Mouse (Mus musculus) thymus, postnatal 14 days (tissue): ENCODE data around the gene Nap1l4.

Experiments
- DNase-seq: peaks from one replicate; pipeline ENCODE4 v3.0.0; 2021

The Nap1l4 gene

GRCm38 (mm10) chr7:143513763-143514415 lies 35.0 kb downstream of the Nap1l4 start:
- no peak for DNase-seq

GRCm38 (mm10) chr7:143511335-143511712 lies 37.6 kb downstream of the Nap1l4 start:
- no peak for DNase-seq

- DNase-seq: no peak
These were observed 38.1 kb downstream of the Nap1l4 start for GRCm38 (mm10) chr7:143510593-143511334.

GRCm38 (mm10) chr7:143509566-143509965 lies 39.3 kb downstream of the Nap1l4 start:
- DNase-seq: no peak

DNA sequence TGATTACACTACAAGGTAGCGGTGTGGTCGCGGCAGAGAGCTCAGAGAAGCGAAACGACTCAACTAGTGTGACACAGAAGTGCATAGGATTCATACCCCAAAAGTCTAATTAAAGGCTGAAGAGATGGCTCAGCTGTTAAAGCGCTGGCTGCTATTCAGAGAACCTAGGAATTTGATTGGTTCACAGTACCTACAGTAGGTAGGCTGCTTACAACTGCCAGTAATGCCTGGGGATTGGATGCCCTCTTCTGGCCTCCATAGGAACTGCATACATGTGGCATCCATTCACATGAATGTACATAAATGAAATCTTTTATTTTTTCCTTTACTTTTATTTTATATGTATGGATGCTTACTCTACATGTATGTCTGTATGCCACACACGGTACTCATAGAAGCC lies 42.2 kb downstream of the Nap1l4 start:
- peak; percentile 74 for DNase-seq

DNA sequence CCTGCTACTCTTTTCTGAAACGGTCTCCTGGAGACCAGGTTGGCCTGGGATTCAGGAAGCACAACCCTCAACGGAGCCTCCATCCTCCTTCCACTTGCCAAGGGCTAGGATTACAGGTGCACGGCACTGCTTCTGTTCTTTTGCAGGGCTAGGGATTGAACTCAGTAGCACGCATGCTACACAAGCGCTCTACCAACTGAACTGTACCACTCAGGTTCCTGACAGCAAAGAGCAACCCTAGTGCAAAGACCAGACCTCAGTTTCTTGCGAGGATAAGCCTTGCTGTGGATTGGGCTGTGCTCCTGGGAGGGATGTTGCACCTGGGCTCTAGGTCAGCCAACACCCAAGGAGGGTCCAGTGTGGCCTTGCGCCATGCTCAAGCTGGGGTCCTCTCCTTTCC lies 42.6 kb downstream of the Nap1l4 start:
- DNase-seq: no peak

DNA sequence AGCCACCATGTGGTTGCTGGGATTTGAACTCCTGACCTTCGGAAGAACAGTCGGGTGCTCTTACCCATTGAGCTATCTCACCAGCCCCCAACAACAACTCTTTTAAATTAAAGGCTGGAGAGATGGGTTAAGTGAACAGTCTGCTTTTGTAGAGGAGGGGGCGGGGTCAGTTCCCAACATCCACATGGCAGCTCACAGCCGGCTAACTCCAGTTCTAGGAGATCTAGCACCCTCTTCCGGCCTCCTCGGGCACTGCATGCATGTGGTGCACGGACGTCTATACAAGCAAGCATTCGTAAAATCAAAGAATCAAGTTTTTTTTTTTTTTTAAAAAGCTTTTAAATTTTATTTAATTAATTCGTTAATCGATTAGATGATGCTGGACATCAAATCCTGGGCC lies 43.1 kb downstream of the Nap1l4 start:
- DNase-seq: peak; percentile 87

DNA sequence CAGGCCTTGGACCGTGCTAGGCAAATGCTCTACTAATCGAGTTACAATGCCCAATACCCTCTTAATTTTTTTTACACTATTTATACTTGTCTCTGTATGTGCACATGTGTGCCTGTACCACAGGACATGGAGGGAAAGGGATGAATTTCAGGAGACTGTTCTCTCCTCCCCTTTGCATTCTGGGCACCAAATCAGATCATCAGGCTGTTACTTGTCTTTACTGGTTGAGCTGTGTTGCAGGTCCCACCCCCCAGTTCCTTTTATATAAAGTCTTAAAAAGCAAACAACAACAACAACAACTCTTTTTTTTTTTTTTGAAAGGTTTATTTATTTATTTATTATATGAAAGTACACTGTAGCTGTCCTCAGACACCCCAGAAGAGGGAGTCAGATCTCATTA lies 43.5 kb downstream of the Nap1l4 start:
- DNase-seq: no peak

GRCm38 (mm10) chr7:143503926-143504325 lies 45.0 kb downstream of the Nap1l4 start:
- no peak for DNase-seq

GRCm38 (mm10) chr7:143502418-143503200 lies 46.3 kb downstream of the Nap1l4 start, which contains the start of gene Phlda2:
Phlda2 (minus strand) TSS chr7:143503150.
- DNase-seq: peak; percentile 13

DNA sequence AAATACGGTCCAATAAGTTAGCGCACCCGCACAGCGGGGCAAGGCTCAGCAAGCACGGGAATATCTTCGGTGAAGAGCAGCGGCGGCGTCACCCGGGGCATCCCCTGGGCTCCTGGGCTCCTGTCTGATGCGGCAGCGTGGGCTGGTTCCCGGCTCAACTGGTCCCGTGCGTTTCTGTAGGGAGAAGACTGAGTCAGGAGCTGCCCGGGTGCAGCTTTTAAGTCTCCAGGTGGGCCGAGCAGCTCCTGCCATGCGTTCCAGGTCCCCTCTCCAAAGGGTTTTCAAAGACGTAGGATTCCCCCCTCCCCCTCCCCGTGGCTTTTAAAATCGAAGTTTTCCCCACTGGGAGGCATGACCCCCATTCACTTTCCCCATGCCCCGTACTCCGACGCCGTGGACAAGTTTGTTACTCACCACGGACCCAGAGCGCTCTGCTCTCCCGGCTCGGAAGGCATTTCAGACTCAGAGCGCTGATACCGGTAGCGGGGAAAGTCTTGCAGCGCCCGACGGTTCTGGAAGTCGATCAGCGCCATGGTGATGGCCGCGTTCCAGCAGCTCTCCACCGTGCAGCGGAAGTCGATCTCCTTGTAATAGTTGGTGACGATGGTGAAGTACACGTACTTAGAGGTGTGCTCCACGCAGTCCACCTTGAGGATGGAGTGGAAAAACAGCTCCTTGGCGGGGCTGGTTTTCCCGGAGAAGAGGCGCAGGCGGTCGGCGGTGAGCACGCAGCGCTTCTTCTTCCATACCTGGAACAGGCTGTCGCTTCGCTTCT lies 47.1 kb downstream of the Nap1l4 start:
- peak; percentile 16 for DNase-seq

DNA sequence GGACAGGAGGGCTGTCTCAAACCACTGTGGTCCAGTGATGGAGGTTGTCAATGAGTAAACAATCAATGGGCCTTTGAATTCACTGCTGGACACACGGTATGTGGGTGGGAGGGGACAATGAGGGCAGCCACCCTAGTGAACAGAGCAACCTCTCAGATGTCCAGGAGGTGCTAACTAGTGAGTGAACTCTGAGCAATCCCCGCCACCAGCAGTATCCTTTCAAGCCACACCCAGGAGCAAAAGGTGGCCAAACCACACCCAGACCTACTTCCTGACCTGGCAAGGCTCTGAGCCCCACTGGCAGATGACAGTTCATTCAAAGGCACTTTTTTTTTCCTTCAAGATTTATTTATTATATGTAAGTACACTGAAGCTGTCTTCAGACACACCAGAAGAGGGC lies 48.0 kb downstream of the Nap1l4 start:
- DNase-seq: no peak

DNA sequence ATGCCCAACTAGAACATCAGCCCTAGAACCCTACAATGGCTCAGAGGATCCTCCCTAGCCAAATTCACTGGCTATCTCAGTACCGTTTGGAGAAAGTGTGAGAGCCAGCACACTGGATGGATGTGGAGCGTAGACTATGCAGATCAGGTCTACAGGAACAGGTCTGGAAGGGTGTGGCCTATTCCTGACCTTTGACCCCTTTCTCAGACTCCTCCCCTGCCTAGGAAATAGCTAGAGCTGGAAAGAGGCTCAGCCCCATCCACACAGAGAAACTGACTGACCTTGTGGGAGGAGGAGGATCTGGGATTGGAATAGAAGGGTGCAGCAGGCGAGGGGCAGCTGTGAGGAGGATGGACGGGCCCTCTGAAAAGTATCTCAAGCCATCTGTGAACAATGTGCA lies 50.3 kb downstream of the Nap1l4 start:
- no peak for DNase-seq

DNA sequence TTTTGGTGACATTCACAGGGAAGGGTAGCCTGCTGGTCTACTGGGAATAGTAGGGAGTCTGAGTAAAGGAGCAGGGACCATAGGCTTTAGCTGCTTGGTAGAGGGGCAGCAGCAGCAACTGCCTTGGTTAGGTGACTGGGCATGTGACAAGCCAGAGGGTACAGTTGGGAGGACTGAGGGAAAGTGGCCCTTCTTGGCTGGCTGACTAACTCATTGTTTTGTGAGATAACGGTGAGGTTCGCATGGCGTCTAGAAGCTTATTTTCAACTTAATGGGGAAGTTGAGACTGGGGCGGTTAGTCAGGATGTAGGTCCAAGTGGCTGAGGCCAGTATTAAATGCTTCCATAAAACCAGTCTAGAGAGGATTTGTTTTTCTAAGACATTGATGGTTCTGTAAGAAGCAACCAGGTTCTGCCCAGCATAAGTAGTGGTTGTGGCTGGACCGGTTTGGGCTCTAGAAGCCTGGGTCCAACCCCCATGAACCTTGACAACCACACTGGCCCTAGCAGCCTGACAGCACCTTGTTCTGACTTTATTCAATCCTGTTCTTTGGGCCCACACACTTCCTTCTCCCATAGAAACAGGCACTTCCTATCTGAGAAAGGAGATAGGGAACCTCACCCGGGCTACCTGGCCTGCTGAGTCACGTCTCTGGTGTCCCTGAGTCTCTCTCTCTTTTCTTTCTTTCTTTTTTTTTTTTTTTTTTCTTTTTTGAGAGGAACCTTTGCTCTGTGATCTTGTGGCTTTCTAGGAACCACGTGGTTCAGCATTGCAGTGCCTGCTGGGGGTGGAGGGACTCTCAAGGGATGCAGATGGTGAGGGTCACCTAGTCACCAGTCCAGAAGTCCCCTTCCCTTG lies 53.6 kb downstream of the Nap1l4 start:
- no peak for DNase-seq

GRCm38 (mm10) chr7:143493616-143494126 lies 55.2 kb downstream of the Nap1l4 start:
- DNase-seq: no peak

DNA sequence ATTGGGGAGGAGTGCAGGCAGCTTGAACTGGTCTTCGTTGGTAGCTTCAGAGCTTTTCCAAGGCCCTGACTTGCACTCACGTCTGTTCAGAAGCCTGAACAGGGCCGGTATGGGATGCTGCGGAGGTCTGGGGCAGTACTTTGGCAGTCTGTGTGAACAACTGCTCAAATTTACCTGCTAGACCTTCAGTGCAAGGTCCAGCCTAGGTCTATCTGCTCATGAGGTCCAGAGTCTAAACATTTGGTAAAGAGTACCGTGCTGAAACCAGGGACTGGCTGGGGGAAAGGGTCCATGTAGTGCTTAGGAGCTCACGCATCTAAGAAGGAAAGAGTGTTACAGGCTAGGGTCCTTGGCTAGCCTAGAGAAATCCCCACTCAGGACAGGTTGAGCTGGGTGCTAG lies 59.2 kb downstream of the Nap1l4 start:
- DNase-seq: no peak

DNA sequence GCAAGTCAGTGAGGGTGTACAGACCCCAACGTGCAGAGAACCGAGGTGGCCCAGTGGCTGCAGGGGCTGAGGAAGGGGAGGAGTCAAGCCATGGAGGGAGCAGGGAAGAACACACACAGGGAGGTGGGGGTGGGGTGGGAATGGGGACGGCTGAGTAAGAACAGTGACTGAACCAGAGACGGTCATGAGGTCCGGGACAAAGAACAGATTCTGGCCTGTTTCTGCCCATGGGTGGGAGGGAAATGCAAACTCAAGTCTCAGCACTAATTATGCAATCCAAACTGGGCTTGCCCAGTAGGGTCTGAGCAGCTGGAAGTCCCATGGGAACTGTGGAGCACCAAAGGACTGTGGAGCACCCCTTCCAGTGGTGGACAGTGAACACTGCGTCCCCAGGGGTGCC lies 66.4 kb downstream of the Nap1l4 start:
- DNase-seq: no peak

- no peak for DNase-seq
These were observed 67.0 kb downstream of the Nap1l4 start for GRCm38 (mm10) chr7:143481806-143482387.

DNA sequence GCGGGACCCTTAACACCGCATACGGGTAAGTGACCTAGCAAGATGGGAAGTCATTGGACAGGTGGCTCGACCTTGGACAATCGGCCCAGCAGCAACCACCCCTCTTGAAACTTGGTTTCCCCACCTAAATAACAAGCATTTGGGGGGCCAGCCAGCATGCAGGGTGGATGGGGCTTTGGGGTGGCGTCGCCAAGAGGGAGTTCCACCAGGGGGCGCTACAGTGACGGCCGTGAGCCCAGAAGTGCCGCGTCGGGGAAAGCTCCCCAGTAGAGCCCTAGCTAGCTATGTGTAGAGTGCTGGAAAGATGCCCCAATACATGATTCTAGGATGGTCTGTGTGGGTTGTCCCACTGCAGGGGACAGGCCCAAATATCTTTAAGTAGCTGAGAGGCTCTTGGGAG lies 68.4 kb downstream of the Nap1l4 start:
- DNase-seq: peak; percentile 74

DNA sequence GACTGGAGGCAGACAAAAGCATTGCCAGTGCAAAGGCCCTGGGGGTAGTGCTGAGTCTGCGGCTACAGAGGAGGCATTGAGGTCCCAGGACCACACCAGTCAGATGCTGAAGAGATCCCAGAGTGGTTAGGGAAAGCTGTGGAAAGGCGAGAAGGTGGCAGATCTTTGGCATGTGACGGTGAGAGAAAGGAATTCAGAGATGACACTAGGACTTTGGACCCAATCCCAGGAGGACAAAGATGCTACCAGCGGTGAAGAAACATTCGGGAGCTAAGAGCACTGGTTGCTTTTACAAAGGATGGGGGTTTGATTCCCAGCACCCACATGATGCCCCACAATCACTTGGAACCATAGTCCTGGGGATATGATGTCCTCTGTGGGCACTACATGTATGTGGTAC lies 71.1 kb downstream of the Nap1l4 start:
- no peak for DNase-seq

- no peak for DNase-seq
These were observed 72.1 kb downstream of the Nap1l4 start for GRCm38 (mm10) chr7:143476702-143477335.
